Mouse (Mus musculus): ENCODE measurements around the gene Gpr174. TPM values are rescaled to one million over a fixed set of nuclear protein-coding genes. Genes with fewer than 3 reads are reported as not detected.

The Gpr174 gene
- total RNA-seq, 2 experiments from 2014 or later, result 0.17 TPM; not detected in 1

Other genes starting within 250 kb of the Gpr174 start
- gene P2ry10, start 167.4 kb upstream of the Gpr174 start, total RNA-seq (2021), result under 1 TPM in 1 of 2 experiments, not detected in 1; 0.28 TPM
- gene P2ry10b, start 107.0 kb upstream of the Gpr174 start, total RNA-seq (2021), result 1 to 10 TPM; 1.8 to 2.0 TPM
- gene Itm2a, start 147.5 kb downstream of the Gpr174 start, total RNA-seq (2021), result 100 to 1,000 TPM in 1 of 2 experiments, 10 to 100 TPM in 1; 71.6 to 130 TPM

Data from adrenal gland, postnatal 4 days (tissue).